In the genomic region with DNA sequence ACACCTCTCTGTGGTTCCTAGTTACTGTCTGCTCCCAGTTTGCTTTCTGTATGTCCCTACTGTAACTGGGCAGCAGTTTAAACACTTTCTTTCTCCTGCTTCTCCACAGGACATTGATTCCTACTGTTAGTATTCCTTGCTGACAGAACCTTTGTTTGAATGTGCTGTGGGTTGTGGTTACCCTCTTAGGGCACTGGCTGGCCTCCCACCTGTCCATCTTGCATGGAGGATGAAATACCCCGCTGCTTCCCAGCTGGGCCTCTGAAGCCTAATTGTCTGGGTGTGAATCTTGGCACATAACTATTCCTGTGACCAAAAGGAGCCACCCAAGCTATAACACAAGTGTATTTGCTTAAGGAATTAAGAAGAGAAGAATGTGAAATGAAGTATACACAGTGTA, we compare ENCODE assay signal across 17 mouse cellular contexts.
A peak's percentile ranks its signal among the peaks of the same experiment; 100 is the strongest.
DNase-seq lines count a peak whose midpoint lies in the region; ATAC-seq lines count a peak whose summit lies in the region.
"Had no signal": no experiment of that assay in that cellular context is flagged by ENCODE, and none has a peak within 500 bp of the region (broad histone marks: within the 10 kb centered on the region; RNA-seq: fewer than 3 reads in every experiment).

No protein-coding gene starts in this region.

- peak; percentile 57; the same call in 1 of the 2 replicates for ATAC-seq in hindbrain, embryonic 13.5 days (ENCODE audit: low FRiP score)
- peak; percentile 76 for ATAC-seq in forebrain, embryonic 16.5 days
- ATAC-seq: intestine, embryonic 15.5 days; midbrain, embryonic 13.5 days had no signal

- H3K4me1 ChIP-seq in hindbrain, embryonic 13.5 days (replicated peaks), result peaks cover 7% of the 10 kb centered on the region
- H3K4me1 ChIP-seq in hindbrain, embryonic 10.5 days (replicated peaks), result 0 out of 2 replicates have a peak, but pooled peaks cover 5% of the 10 kb centered on the region
- peaks cover 5% of the 10 kb centered on the region for H3K4me1 ChIP-seq in forebrain, embryonic 16.5 days (replicated peaks; ENCODE audit: control insufficient read depth, insufficient read depth, low read length)
- H3K4me1 ChIP-seq: embryonic facial prominence, embryonic 10.5 days; intestine, embryonic 15.5 days; liver, embryonic 15.5 days had no signal

- no peaks in the 10 kb centered on the region for H3K9me3 ChIP-seq in hindbrain, embryonic 13.5 days
- no peaks in the 10 kb centered on the region for H3K9me3 ChIP-seq in hindbrain, embryonic 10.5 days
- no peaks in the 10 kb centered on the region for H3K9me3 ChIP-seq in forebrain, embryonic 16.5 days (ENCODE audit: control insufficient read depth, low read length)
- H3K9me3 ChIP-seq: embryonic facial prominence, embryonic 10.5 days; intestine, embryonic 15.5 days; liver, embryonic 15.5 days; midbrain, embryonic 13.5 days; neural tube, embryonic 13.5 days had no signal

- H3K36me3 ChIP-seq in hindbrain, embryonic 13.5 days, result no peaks in the 10 kb centered on the region
- H3K36me3 ChIP-seq in hindbrain, embryonic 10.5 days, result no peaks in the 10 kb centered on the region
- H3K36me3 ChIP-seq in forebrain, embryonic 16.5 days (ENCODE audit: control insufficient read depth, insufficient read depth), result no peaks in the 10 kb centered on the region
- H3K36me3 ChIP-seq: embryonic facial prominence, embryonic 10.5 days; intestine, embryonic 15.5 days; liver, embryonic 15.5 days; midbrain, embryonic 13.5 days; neural tube, embryonic 13.5 days had no signal

- no peak overlapping the region for H3K4me3 ChIP-seq in hindbrain, embryonic 13.5 days
- H3K4me3 ChIP-seq in hindbrain, embryonic 10.5 days, result no peak overlapping the region
- no peak overlapping the region for H3K4me3 ChIP-seq in forebrain, embryonic 16.5 days (replicated peaks; ENCODE audit: low read length)
- H3K4me3 ChIP-seq: embryonic facial prominence, embryonic 10.5 days; gastrocnemius, adult 2 months; intestine, embryonic 15.5 days; liver, embryonic 15.5 days; midbrain, embryonic 13.5 days; neural tube, embryonic 13.5 days had no signal

- no peak for DNase-seq in hindbrain, embryonic 10.5 days (ENCODE audit: low spot score)
- DNase-seq in brain, adult 2 months (ENCODE audit: low read depth, low spot score), result peak; percentile 36
- DNase-seq in cerebellum, adult 9-11 months, result peak; percentile 16
- DNase-seq in heart, adult 11 months, result no peak
- DNase-seq in ovary, postnatal 14 days (ENCODE audit: low spot score), result no peak
- DNase-seq: gastrocnemius, adult 2 months; heart, postnatal 36 days; kidney, postnatal 36 days; thymus, postnatal 14 days had no signal

- no peak overlapping the region for H3K27ac ChIP-seq in hindbrain, embryonic 13.5 days
- no peak overlapping the region for H3K27ac ChIP-seq in hindbrain, embryonic 10.5 days
- no peak overlapping the region for H3K27ac ChIP-seq in forebrain, embryonic 16.5 days (ENCODE audit: low read length)
- H3K27ac ChIP-seq: embryonic facial prominence, embryonic 10.5 days; gastrocnemius, adult 2 months; intestine, embryonic 15.5 days; liver, embryonic 15.5 days; macrophage; midbrain, embryonic 13.5 days; neural tube, embryonic 13.5 days had no signal

- no peak overlapping the region for H3K9ac ChIP-seq in hindbrain, embryonic 13.5 days
- no peak overlapping the region for H3K9ac ChIP-seq in forebrain, embryonic 16.5 days (replicated peaks; ENCODE audit: low read depth, low read length)
- H3K9ac ChIP-seq: intestine, embryonic 15.5 days; liver, embryonic 15.5 days; midbrain, embryonic 13.5 days; neural tube, embryonic 13.5 days had no signal

- H3K4me2 ChIP-seq in hindbrain, embryonic 13.5 days, result no peak overlapping the region
- no peak overlapping the region for H3K4me2 ChIP-seq in forebrain, embryonic 16.5 days (ENCODE audit: low read length)
- H3K4me2 ChIP-seq: intestine, embryonic 15.5 days; liver, embryonic 15.5 days; midbrain, embryonic 13.5 days; neural tube, embryonic 13.5 days had no signal

- no peaks in the 10 kb centered on the region for H3K27me3 ChIP-seq in hindbrain, embryonic 13.5 days
- H3K27me3 ChIP-seq in hindbrain, embryonic 10.5 days (ENCODE audit: insufficient read depth, poor library complexity, severe bottlenecking), result no peaks in the 10 kb centered on the region
- no peaks in the 10 kb centered on the region for H3K27me3 ChIP-seq in forebrain, embryonic 16.5 days (replicated peaks; ENCODE audit: control insufficient read depth, insufficient read depth, low read length)
- H3K27me3 ChIP-seq: intestine, embryonic 15.5 days; liver, embryonic 15.5 days; midbrain, embryonic 13.5 days; neural tube, embryonic 13.5 days had no signal

- 18% methylated on average over 1 of the region's 1 CpGs for WGBS in hindbrain, embryonic 13.5 days
- whole genome bisulfite sequencing in hindbrain, embryonic 10.5 days, result 24% methylated on average over 1 of the region's 1 CpGs
- 0% methylated on average over 1 of the region's 1 CpGs for WGBS in forebrain, embryonic 16.5 days

Comparison
In these comparisons a context has a peak if more than half of its experiments do, and no peak if none do; other contexts are left out.
1. DNase-seq: peak in brain, adult 2 months (single experiment) and cerebellum, adult 9-11 months (single experiment); none in hindbrain, embryonic 10.5 days (single experiment), heart, adult 11 months (single experiment) and ovary, postnatal 14 days (single experiment).